Mouse (Mus musculus): Measurements from ENCODE around the gene Mmd2. TPM values are rescaled to one million over a fixed set of nuclear protein-coding genes. Genes with fewer than 3 reads are reported as not detected.
A peak's percentile ranks its signal among the peaks of the same experiment; 100 is the strongest.

Gene Mmd2
- polyA plus RNA-seq, 2 experiments, result 6.0 to 15.5 TPM

DNA sequence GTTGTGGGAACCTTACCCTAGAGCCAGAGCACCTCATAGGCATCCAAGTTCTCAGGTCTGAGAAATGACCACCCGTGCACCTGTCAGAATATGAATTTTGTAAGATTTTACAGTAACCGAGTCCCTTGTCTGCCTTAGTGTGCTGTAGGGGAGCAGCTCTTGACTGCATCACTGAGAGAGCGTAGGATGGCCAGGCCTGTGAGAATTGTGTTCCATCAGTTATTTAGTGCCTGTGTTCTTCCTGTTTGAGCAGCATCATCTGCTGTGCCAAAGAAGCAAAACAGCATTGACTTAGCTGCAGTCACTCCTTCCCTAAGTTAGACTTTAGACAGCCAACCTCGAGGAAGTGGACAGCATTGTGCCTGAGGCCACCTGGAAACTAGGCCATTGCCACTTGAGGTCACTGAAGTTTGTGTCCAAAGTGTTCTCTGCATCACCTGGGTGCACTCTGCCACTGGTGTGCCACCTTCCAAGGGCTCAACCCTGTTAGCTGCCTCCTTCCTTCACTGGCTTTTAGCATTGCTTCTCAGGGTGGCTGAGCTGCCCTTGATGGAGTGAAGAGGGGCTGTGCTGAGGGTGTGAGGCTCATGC lies 41.0 kb upstream of the Mmd2 start:
- Histone ChIP-seq H3K4me1 (replicated peaks; ENCODE audit: control insufficient read depth in 2 of 2, insufficient read depth in 2 of 2, low read length in 1 of 2) (peaks cover 48 to 58% of the 10 kb centered on the region in 2 experiments), H3K9ac (replicated peaks) (peak overlapping the region; percentile 68), H3K4me3 (ENCODE audit: insufficient read depth in 1 of 2, low read depth in 2 of 2, low read length in 2 of 2) (peak overlapping the region in 1 of 2 experiments; percentile 42; a peak in 1 of 4 replicates), H3K27ac (peak overlapping the region; percentile 95), H3K4me2 (ENCODE audit: low read depth) (peak overlapping the region; percentile 83), H3K9me3 (ENCODE audit: control insufficient read depth, low read length) (no peaks in the 10 kb centered on the region), H3K36me3 (replicated peaks; ENCODE audit: control insufficient read depth, insufficient read depth, low read depth) (peaks cover 4% of the 10 kb centered on the region), H3K27me3 (ENCODE audit: control insufficient read depth, insufficient read depth, low read length) (no peaks in the 10 kb centered on the region)
- no peak for DNase-seq (ENCODE audit: low read depth in 3 of 3, low spot score in 3 of 3)
- ATAC-seq (ENCODE audit: insufficient read depth), result no peak
- no peak for TF ChIP-seq EP300 (IDR thresholded peaks at IDR 0.05; ENCODE audit: low read depth)
- no peak for TF ChIP-seq CTCF (IDR thresholded peaks at IDR 0.05; ENCODE audit: low read depth)
- 71% methylated on average over 4 of the region's 4 CpGs for WGBS (ENCODE audit: insufficient replicate concordance)

GRCm38 (mm10) chr5:142648162-142648561 lies 39.6 kb upstream of the Mmd2 start:
- peak overlapping the region; percentile 40 for H3K4me2 ChIP-seq (ENCODE audit: low read depth)
- ATAC-seq (ENCODE audit: insufficient read depth), result 0 out of 2 replicates have a peak, but pooled peaks have one; percentile 2
- no peak for TF ChIP-seq EP300 (IDR thresholded peaks at IDR 0.05; ENCODE audit: low read depth)
- TF ChIP-seq CTCF (IDR thresholded peaks at IDR 0.05; ENCODE audit: low read depth), result no peak
- H3K9ac ChIP-seq (replicated peaks), result peak overlapping the region; percentile 16
- no peak for DNase-seq (ENCODE audit: low read depth in 3 of 3, low spot score in 3 of 3)
- H3K27me3 ChIP-seq (ENCODE audit: control insufficient read depth, insufficient read depth, low read length), result no peaks in the 10 kb centered on the region
- H3K4me1 ChIP-seq (replicated peaks; ENCODE audit: control insufficient read depth in 2 of 2, insufficient read depth in 2 of 2, low read length in 1 of 2), result peaks cover 48 to 56% of the 10 kb centered on the region in 2 experiments
- no peak overlapping the region for H3K4me3 ChIP-seq (ENCODE audit: insufficient read depth in 1 of 2, low read depth in 2 of 2, low read length in 2 of 2)
- H3K9me3 ChIP-seq (ENCODE audit: control insufficient read depth, low read length), result no peaks in the 10 kb centered on the region
- peak overlapping the region; percentile 95 for H3K27ac ChIP-seq
- peaks cover 6% of the 10 kb centered on the region for H3K36me3 ChIP-seq (replicated peaks; ENCODE audit: control insufficient read depth, insufficient read depth, low read depth)
- WGBS (ENCODE audit: insufficient replicate concordance), result 68% methylated on average over 7 of the region's 7 CpGs

GRCm38 (mm10) chr5:142641331-142642051 lies 32.9 kb upstream of the Mmd2 start:
- TF ChIP-seq CTCF (IDR thresholded peaks at IDR 0.05; ENCODE audit: low read depth), result no peak
- TF ChIP-seq EP300 (IDR thresholded peaks at IDR 0.05; ENCODE audit: low read depth), result no peak
- Histone ChIP-seq H3K4me2 (ENCODE audit: low read depth) (no peak overlapping the region), H3K4me1 (replicated peaks; ENCODE audit: control insufficient read depth in 2 of 2, insufficient read depth in 2 of 2, low read length in 1 of 2) (peaks cover 12 to 18% of the 10 kb centered on the region in 2 experiments), H3K9ac (replicated peaks) (no peak overlapping the region), H3K27ac (no peak overlapping the region), H3K9me3 (ENCODE audit: control insufficient read depth, low read length) (no peaks in the 10 kb centered on the region), H3K27me3 (ENCODE audit: control insufficient read depth, insufficient read depth, low read length) (no peaks in the 10 kb centered on the region), H3K36me3 (replicated peaks; ENCODE audit: control insufficient read depth, insufficient read depth, low read depth) (peaks cover 37% of the 10 kb centered on the region), H3K4me3 (ENCODE audit: insufficient read depth in 1 of 2, low read depth in 2 of 2, low read length in 2 of 2) (no peak overlapping the region)
- no peak for DNase-seq (ENCODE audit: low read depth in 3 of 3, low spot score in 3 of 3)
- ATAC-seq (ENCODE audit: insufficient read depth), result no peak
- 87% methylated on average over 6 of the region's 6 CpGs for WGBS (ENCODE audit: insufficient replicate concordance)

- no peaks in the 10 kb centered on the region for H3K9me3 ChIP-seq (ENCODE audit: control insufficient read depth, low read length)
- H3K4me2 ChIP-seq (ENCODE audit: low read depth), result no peak overlapping the region
- H3K9ac ChIP-seq (replicated peaks), result no peak overlapping the region
- peaks cover 46% of the 10 kb centered on the region for H3K36me3 ChIP-seq (replicated peaks; ENCODE audit: control insufficient read depth, insufficient read depth, low read depth)
- no peak overlapping the region for H3K4me3 ChIP-seq (ENCODE audit: insufficient read depth in 1 of 2, low read depth in 2 of 2, low read length in 2 of 2)
- peaks cover 12 to 18% of the 10 kb centered on the region in 2 experiments for H3K4me1 ChIP-seq (replicated peaks; ENCODE audit: control insufficient read depth in 2 of 2, insufficient read depth in 2 of 2, low read length in 1 of 2)
- TF ChIP-seq EP300 (IDR thresholded peaks at IDR 0.05; ENCODE audit: low read depth), result no peak
- no peak for TF ChIP-seq CTCF (IDR thresholded peaks at IDR 0.05; ENCODE audit: low read depth)
- ATAC-seq (ENCODE audit: insufficient read depth), result no peak
- 83% methylated on average over 5 of the region's 5 CpGs for WGBS (ENCODE audit: insufficient replicate concordance)
- H3K27me3 ChIP-seq (ENCODE audit: control insufficient read depth, insufficient read depth, low read length), result no peaks in the 10 kb centered on the region
- H3K27ac ChIP-seq, result no peak overlapping the region
- no peak for DNase-seq (ENCODE audit: low read depth in 3 of 3, low spot score in 3 of 3)
Measured at GRCm38 (mm10) chr5:142640088-142640487, 31.5 kb upstream of the Mmd2 start.

GRCm38 (mm10) chr5:142637823-142638222 lies 29.2 kb upstream of the Mmd2 start:
- 32% methylated on average over 5 of the region's 5 CpGs for WGBS (ENCODE audit: insufficient replicate concordance)
- Histone ChIP-seq H3K9ac (replicated peaks) (no peak overlapping the region; the same call in 1 of the 2 replicates), H3K4me1 (replicated peaks; ENCODE audit: control insufficient read depth in 2 of 2, insufficient read depth in 2 of 2, low read length in 1 of 2) (peaks cover 12 to 18% of the 10 kb centered on the region in 2 experiments), H3K9me3 (ENCODE audit: control insufficient read depth, low read length) (no peaks in the 10 kb centered on the region), H3K27ac (peak overlapping the region; percentile 64), H3K36me3 (replicated peaks; ENCODE audit: control insufficient read depth, insufficient read depth, low read depth) (peaks cover 60% of the 10 kb centered on the region), H3K4me3 (ENCODE audit: insufficient read depth in 1 of 2, low read depth in 2 of 2, low read length in 2 of 2) (no peak overlapping the region), H3K4me2 (ENCODE audit: low read depth) (peak overlapping the region; percentile 40), H3K27me3 (ENCODE audit: control insufficient read depth, insufficient read depth, low read length) (no peaks in the 10 kb centered on the region)
- TF ChIP-seq CTCF (IDR thresholded peaks at IDR 0.05; ENCODE audit: low read depth) (no peak), EP300 (IDR thresholded peaks at IDR 0.05; ENCODE audit: low read depth) (peak; percentile 77)
- ATAC-seq (ENCODE audit: insufficient read depth), result peak; percentile 97
- DNase-seq (ENCODE audit: low read depth in 3 of 3, low spot score in 3 of 3), result peak; percentile 55 to 70 (median 61)

Measured in liver, embryonic 14.5 days (tissue).